Mouse (Mus musculus) liver, embryonic 12.5 days (tissue): ENCODE results near the gene B4galnt3. TPM values are rescaled to one million over a fixed set of nuclear protein-coding genes. Genes with fewer than 3 reads are reported as not detected.

Experiments
- ATAC-seq: fragments of 200-750 bp; cut with Nextera tagmentation; 2 replicates; pipeline ENCODE4 v1.8.0; 2017; ENCODE audit warnings: moderate number of reproducible peaks, mild to moderate bottlenecking, moderate library complexity
- H3K27ac ChIP-seq: fragments of 300-500 bp; sonication (generic); 2 replicates; pipeline ENCODE4 v1.5.1; 2016; ENCODE audit warnings: mild to moderate bottlenecking
- H3K27me3 ChIP-seq: fragments of 300-500 bp; sonication (generic); replicated peaks from 2 replicates; pipeline ENCODE4 v1.6.1; 2016; ENCODE audit warnings: mild to moderate bottlenecking, moderate library complexity
- H3K36me3 ChIP-seq: fragments of 300-500 bp; sonication (generic); 2 replicates; pipeline ENCODE4 v1.6.1; 2016; ENCODE audit warnings: mild to moderate bottlenecking, moderate library complexity
- H3K4me1 ChIP-seq: fragments of 300-500 bp; sonication (generic); 2 replicates; pipeline ENCODE4 v1.6.1; 2016
- H3K4me2 ChIP-seq: fragments of 300-500 bp; sonication (generic); 2 replicates; pipeline ENCODE4 v1.6.1; 2016; ENCODE audit warnings: mild to moderate bottlenecking, moderate library complexity
- H3K4me3 ChIP-seq: fragments of 300-500 bp; sonication (generic); 2 replicates; pipeline ENCODE4 v1.5.1; 2016; ENCODE audit warnings: mild to moderate bottlenecking, moderate library complexity
- H3K9ac ChIP-seq: fragments of 300-500 bp; sonication (generic); 2 replicates; pipeline ENCODE4 v1.6.1; 2016; ENCODE audit warnings: mild to moderate bottlenecking, moderate library complexity
- H3K9me3 ChIP-seq: fragments of 300-500 bp; sonication (generic); replicated peaks from 2 replicates; pipeline ENCODE4 v1.6.1; 2016; ENCODE audit warnings: mild to moderate bottlenecking, moderate library complexity
- WGBS: fragments of 180-500 bp; shearing (Covaris S2); methylation state at CpG from one replicate; pipeline ENCODE4 v1.1.7; 2016; ENCODE audit not compliant: insufficient replicate concordance; 5-methylcytosine and 5-hydroxymethylcytosine counted together
- polyA plus RNA-seq: library from polyadenylated mRNA; unstranded; fragments of >200 nt; fragmentation: Nextera tagmentation; extraction: Ambion mirVana; gene quantifications from 2 replicates; pipeline ENCODE4 v1.2.1, GENCODE M21; 2016

Gene B4galnt3
- polyA plus RNA-seq, 1 experiment from 2014 or later = 0.25 TPM

GRCm38 (mm10) chr6:120264151-120264550, 30.2 kb downstream of the B4galnt3 start:
- WGBS = 24% methylated on average over 6 of the region's 6 CpGs
- H3K27me3 ChIP-seq = peaks cover 23% of the 10 kb centered on the region; the same call in 1 of the 2 replicates
- ATAC-seq = no peak
- no peak overlapping the region for H3K9ac ChIP-seq
- no peak overlapping the region for H3K4me2 ChIP-seq
- H3K27ac ChIP-seq = no peak overlapping the region
- no peak overlapping the region for H3K4me3 ChIP-seq
- no peaks in the 10 kb centered on the region for H3K36me3 ChIP-seq
- no peaks in the 10 kb centered on the region for H3K9me3 ChIP-seq
- H3K4me1 ChIP-seq = no peaks in the 10 kb centered on the region

GRCm38 (mm10) chr6:120263608-120264007, 30.8 kb downstream of the B4galnt3 start:
- Histone ChIP-seq H3K4me2 (no peak overlapping the region), H3K27ac (no peak overlapping the region), H3K36me3 (no peaks in the 10 kb centered on the region), H3K27me3 (peaks cover 23% of the 10 kb centered on the region; the same call in 1 of the 2 replicates), H3K9ac (no peak overlapping the region), H3K4me1 (no peaks in the 10 kb centered on the region), H3K4me3 (no peak overlapping the region), H3K9me3 (no peaks in the 10 kb centered on the region)
- ATAC-seq = no peak
- 65% methylated on average over 7 of the region's 7 CpGs for WGBS

GRCm38 (mm10) chr6:120262886-120263531, 31.4 kb downstream of the B4galnt3 start:
- no peaks in the 10 kb centered on the region for H3K9me3 ChIP-seq
- H3K4me3 ChIP-seq = no peak overlapping the region
- peaks cover 23% of the 10 kb centered on the region; the same call in 1 of the 2 replicates for H3K27me3 ChIP-seq
- ATAC-seq = no peak
- H3K9ac ChIP-seq = no peak overlapping the region
- no peaks in the 10 kb centered on the region for H3K4me1 ChIP-seq
- H3K27ac ChIP-seq = no peak overlapping the region
- H3K4me2 ChIP-seq = no peak overlapping the region
- 56% methylated on average over 12 of the region's 12 CpGs for WGBS
- H3K36me3 ChIP-seq = no peaks in the 10 kb centered on the region

GRCm38 (mm10) chr6:120259481-120259880, 34.9 kb downstream of the B4galnt3 start:
- 23% methylated on average over 9 of the region's 9 CpGs for WGBS
- H3K9me3 ChIP-seq = no peaks in the 10 kb centered on the region
- no peak overlapping the region for H3K27ac ChIP-seq
- no peak for ATAC-seq
- peaks cover 7% of the 10 kb centered on the region; the same call in 1 of the 2 replicates for H3K4me1 ChIP-seq
- H3K4me2 ChIP-seq = no peak overlapping the region
- no peak overlapping the region for H3K9ac ChIP-seq
- no peaks in the 10 kb centered on the region for H3K36me3 ChIP-seq
- H3K27me3 ChIP-seq = peaks cover 15% of the 10 kb centered on the region; the same call in 1 of the 2 replicates
- no peak overlapping the region for H3K4me3 ChIP-seq

GRCm38 (mm10) chr6:120256431-120256935, 37.9 kb downstream of the B4galnt3 start:
- H3K4me1 ChIP-seq = peaks cover 7% of the 10 kb centered on the region; the same call in 1 of the 2 replicates
- no peak overlapping the region for H3K27ac ChIP-seq
- no peak overlapping the region for H3K4me3 ChIP-seq
- H3K27me3 ChIP-seq = peaks cover 6% of the 10 kb centered on the region; the same call in 1 of the 2 replicates
- ATAC-seq = no peak
- WGBS = 49% methylated on average over 5 of the region's 5 CpGs
- no peak overlapping the region for H3K4me2 ChIP-seq
- no peak overlapping the region for H3K9ac ChIP-seq
- no peaks in the 10 kb centered on the region for H3K36me3 ChIP-seq
- H3K9me3 ChIP-seq = no peaks in the 10 kb centered on the region

- Histone ChIP-seq H3K27me3 (peaks cover 6% of the 10 kb centered on the region; the same call in 1 of the 2 replicates), H3K36me3 (no peaks in the 10 kb centered on the region), H3K4me2 (no peak overlapping the region), H3K4me3 (no peak overlapping the region), H3K4me1 (peaks cover 7% of the 10 kb centered on the region; the same call in 1 of the 2 replicates), H3K27ac (no peak overlapping the region), H3K9me3 (no peaks in the 10 kb centered on the region), H3K9ac (no peak overlapping the region)
- WGBS = 71% methylated on average over 12 of the region's 12 CpGs
- no peak for ATAC-seq
Measured at GRCm38 (mm10) chr6:120255701-120256100, 38.7 kb downstream of the B4galnt3 start.

- ATAC-seq = no peak
- H3K4me2 ChIP-seq = no peak overlapping the region
- 50% methylated on average over 4 of the region's 4 CpGs for WGBS
Measured at GRCm38 (mm10) chr6:120255144-120255543, 39.2 kb downstream of the B4galnt3 start.

GRCm38 (mm10) chr6:120254640-120255039, 39.7 kb downstream of the B4galnt3 start:
- ATAC-seq = no peak
- peaks cover 6% of the 10 kb centered on the region; the same call in 1 of the 2 replicates for H3K27me3 ChIP-seq
- H3K4me1 ChIP-seq = peaks cover 7% of the 10 kb centered on the region; the same call in 1 of the 2 replicates
- 46% methylated on average over 4 of the region's 4 CpGs for WGBS
- no peak overlapping the region for H3K4me3 ChIP-seq
- no peak overlapping the region for H3K27ac ChIP-seq
- no peak overlapping the region for H3K4me2 ChIP-seq
- no peaks in the 10 kb centered on the region for H3K36me3 ChIP-seq
- H3K9ac ChIP-seq = no peak overlapping the region
- H3K9me3 ChIP-seq = no peaks in the 10 kb centered on the region

More at GRCm38 (mm10) chr6:120255144-120255543, 39.2 kb downstream of the B4galnt3 start:
- no peak overlapping the region for H3K9ac ChIP-seq
- H3K27ac ChIP-seq = no peak overlapping the region
- no peaks in the 10 kb centered on the region for H3K36me3 ChIP-seq
- peaks cover 6% of the 10 kb centered on the region; the same call in 1 of the 2 replicates for H3K27me3 ChIP-seq
- H3K4me3 ChIP-seq = no peak overlapping the region
- peaks cover 7% of the 10 kb centered on the region; the same call in 1 of the 2 replicates for H3K4me1 ChIP-seq
- H3K9me3 ChIP-seq = no peaks in the 10 kb centered on the region

- WGBS = 66% methylated on average over 2 of the region's 2 CpGs
- H3K9ac ChIP-seq = no peak overlapping the region
- peaks cover 6% of the 10 kb centered on the region; the same call in 1 of the 2 replicates for H3K27me3 ChIP-seq
Measured at GRCm38 (mm10) chr6:120252741-120253140, 41.6 kb downstream of the B4galnt3 start.

GRCm38 (mm10) chr6:120251010-120251409, 43.3 kb downstream of the B4galnt3 start:
- Histone ChIP-seq H3K4me1 (peaks cover 7% of the 10 kb centered on the region; the same call in 1 of the 2 replicates), H3K4me3 (no peak overlapping the region), H3K4me2 (no peak overlapping the region), H3K27ac (no peak overlapping the region), H3K9me3 (no peaks in the 10 kb centered on the region), H3K9ac (no peak overlapping the region), H3K27me3 (peaks cover under 1% of the 10 kb centered on the region; the same call in 1 of the 2 replicates), H3K36me3 (no peaks in the 10 kb centered on the region)
- ATAC-seq = no peak
- 64% methylated on average over 7 of the region's 7 CpGs for WGBS

More at GRCm38 (mm10) chr6:120252741-120253140, 41.6 kb downstream of the B4galnt3 start:
- ATAC-seq = no peak
- Histone ChIP-seq H3K27ac (no peak overlapping the region), H3K4me3 (no peak overlapping the region), H3K4me1 (peaks cover 7% of the 10 kb centered on the region; the same call in 1 of the 2 replicates), H3K4me2 (no peak overlapping the region), H3K9me3 (no peaks in the 10 kb centered on the region), H3K36me3 (no peaks in the 10 kb centered on the region)

- WGBS = 58% methylated on average over 5 of the region's 5 CpGs
- ATAC-seq = no peak
Measured at GRCm38 (mm10) chr6:120249831-120250230, 44.5 kb downstream of the B4galnt3 start.

GRCm38 (mm10) chr6:120246676-120247075, 47.7 kb downstream of the B4galnt3 start:
- Histone ChIP-seq H3K27me3 (no peaks in the 10 kb centered on the region; the same call in none of the 2 replicates), H3K9ac (no peak overlapping the region), H3K36me3 (no peaks in the 10 kb centered on the region), H3K4me2 (no peak overlapping the region), H3K27ac (no peak overlapping the region), H3K9me3 (no peaks in the 10 kb centered on the region), H3K4me1 (no peaks in the 10 kb centered on the region), H3K4me3 (no peak overlapping the region)
- no peak for ATAC-seq
- WGBS = 54% methylated on average over 5 of the region's 5 CpGs

More at GRCm38 (mm10) chr6:120249831-120250230, 44.5 kb downstream of the B4galnt3 start:
- no peaks in the 10 kb centered on the region; the same call in 1 of the 2 replicates for H3K27me3 ChIP-seq
- no peaks in the 10 kb centered on the region for H3K36me3 ChIP-seq
- H3K4me3 ChIP-seq = no peak overlapping the region
- peaks cover 1% of the 10 kb centered on the region; the same call in 1 of the 2 replicates for H3K4me1 ChIP-seq
- H3K9me3 ChIP-seq = no peaks in the 10 kb centered on the region
- no peak overlapping the region for H3K27ac ChIP-seq
- no peak overlapping the region for H3K9ac ChIP-seq
- H3K4me2 ChIP-seq = no peak overlapping the region
